Mouse (Mus musculus) liver, embryonic 18 days (tissue): ENCODE data around the gene 1700030K09Rik. TPM values are rescaled to one million over a fixed set of nuclear protein-coding genes. Genes with fewer than 3 reads are reported as not detected.

ENCODE experiments used
- polyA plus RNA-seq: library from polyadenylated mRNA; depleted of rRNA; stranded (reverse); fragments of >200 nt; gene quantifications from 2 replicates; pipeline ENCODE4 v1.2.3, GENCODE M21; 2012; rRNA removed

1700030K09Rik gene
- 2.4 and 2.5 TPM in 2 replicates for polyA plus RNA-seq

DNA sequence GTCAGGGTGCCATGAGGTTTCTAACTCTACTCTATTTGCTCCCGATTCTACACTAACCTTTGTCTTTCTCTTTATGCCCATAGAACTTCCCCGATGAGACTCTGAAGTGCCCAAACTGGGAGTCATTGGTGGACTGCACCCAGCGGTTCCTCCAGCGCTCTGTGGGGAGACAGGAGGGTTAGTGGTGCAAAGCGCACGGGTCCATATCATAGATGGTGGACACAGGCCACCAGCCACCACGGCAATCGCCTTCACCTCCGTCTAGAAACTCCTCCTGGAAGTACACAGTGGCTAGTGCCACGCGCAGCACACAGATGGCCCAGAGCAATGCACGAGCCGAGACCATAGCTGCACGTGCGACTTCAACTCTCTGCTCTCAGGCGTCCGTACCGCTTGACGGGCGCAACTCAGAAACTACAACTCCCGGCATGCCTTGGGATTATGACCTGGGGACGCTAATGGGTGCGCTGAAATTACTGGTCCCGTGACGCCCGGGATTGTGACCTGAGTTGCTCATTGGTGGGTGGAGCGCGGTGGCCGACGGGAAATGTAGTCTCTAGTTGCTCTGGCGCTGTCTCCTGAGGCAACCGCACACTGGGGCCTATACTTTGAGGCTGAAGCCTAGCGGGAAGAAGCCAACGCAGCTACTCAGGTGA is at the start of gene 1700030K09Rik, which contains the start of gene Calr3:
TSS of gene 1700030K09Rik (plus strand) at position 543 of the 656 bp plus-strand sequence.
TSS of gene Calr3 (minus strand) at position 533 of the 656 bp plus-strand sequence.

DNA sequence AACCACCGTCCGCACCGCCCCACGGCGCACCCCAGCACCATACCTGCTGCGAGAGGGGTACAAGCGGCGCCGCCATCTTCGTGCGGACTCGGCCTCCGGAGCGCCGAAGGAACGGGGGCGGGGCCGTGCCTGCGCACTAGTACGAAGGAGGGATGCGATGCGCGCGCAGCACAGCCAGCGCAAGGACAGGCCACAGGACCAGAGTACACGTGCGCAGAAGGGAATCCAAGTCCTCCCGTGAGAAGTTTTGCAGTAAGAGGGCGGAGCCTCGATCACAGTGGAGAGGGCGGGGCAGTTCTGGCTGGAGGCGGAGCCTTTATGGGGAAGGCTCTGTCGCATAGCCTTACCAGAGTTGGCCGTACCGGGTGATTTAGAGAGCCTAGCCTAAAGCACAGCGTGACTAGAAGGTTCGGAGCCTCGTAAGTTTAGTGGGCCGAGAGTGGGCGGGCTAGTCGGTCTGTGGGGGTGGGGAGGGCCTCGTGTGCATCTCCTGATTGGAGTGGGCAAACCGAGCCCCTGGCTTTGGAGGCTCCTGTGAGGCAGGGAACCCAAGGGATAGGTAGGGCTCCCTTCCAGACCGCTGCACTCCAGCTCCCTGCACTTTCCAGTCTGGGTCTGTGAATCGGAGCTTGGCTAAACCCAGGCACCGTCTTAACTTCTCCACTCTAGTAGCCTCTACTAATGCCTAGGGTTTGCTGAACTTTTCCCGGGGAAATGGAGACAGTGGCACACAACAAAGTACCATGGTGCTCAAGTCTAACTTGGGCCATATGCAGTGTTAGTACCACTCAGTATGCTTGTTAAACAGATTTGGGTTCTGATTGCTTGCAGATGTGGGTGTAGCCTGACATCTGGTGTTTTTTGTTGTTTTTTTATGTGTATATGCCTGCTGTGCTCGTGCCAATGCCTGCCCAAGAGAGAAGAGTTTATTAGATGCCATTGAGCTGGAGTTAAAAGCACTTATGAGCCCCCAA is 22.0 kb upstream of the 1700030K09Rik start, which contains the start of gene Eps15l1:
TSS of gene Eps15l1 (minus strand) at position 99 of the 974 bp plus-strand sequence.

DNA sequence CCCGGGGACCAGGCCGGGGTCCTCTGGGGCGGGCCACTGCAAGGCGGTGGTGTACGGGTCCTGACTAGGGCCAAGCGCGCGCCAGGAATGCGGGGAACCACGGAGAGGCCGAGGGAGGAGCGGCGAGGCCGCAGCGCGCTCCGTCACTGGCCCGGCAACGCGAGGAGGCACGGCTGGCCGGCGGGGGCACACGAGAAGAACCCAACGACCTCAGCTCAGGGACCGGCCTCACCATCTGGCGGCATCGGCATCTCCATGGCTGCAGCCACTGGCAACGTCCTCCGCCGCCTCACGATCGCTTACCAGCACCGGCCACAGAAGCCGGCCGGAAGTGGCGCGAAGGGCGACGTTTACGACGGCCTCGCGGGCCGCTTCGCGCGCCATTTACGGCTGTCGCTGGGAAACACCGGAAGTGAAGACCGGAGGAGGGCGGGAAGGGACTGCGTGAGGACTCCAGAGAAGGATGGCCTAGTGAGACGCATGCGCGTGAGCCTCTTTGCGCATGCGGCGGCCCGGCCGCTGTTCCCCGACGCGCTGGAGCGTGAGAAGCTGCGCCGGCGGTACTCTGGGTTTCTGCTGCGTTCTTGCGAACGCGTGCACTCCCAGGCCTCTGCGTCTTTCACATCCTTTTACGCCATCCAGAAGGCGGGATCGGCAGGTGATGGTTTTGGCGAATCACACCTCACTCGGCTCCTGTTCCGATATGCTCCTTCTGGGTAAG is 31.3 kb downstream of the 1700030K09Rik start, which contains the start of gene Cherp:
TSS of gene Cherp (minus strand) at position 401 of the 721 bp plus-strand sequence.

DNA sequence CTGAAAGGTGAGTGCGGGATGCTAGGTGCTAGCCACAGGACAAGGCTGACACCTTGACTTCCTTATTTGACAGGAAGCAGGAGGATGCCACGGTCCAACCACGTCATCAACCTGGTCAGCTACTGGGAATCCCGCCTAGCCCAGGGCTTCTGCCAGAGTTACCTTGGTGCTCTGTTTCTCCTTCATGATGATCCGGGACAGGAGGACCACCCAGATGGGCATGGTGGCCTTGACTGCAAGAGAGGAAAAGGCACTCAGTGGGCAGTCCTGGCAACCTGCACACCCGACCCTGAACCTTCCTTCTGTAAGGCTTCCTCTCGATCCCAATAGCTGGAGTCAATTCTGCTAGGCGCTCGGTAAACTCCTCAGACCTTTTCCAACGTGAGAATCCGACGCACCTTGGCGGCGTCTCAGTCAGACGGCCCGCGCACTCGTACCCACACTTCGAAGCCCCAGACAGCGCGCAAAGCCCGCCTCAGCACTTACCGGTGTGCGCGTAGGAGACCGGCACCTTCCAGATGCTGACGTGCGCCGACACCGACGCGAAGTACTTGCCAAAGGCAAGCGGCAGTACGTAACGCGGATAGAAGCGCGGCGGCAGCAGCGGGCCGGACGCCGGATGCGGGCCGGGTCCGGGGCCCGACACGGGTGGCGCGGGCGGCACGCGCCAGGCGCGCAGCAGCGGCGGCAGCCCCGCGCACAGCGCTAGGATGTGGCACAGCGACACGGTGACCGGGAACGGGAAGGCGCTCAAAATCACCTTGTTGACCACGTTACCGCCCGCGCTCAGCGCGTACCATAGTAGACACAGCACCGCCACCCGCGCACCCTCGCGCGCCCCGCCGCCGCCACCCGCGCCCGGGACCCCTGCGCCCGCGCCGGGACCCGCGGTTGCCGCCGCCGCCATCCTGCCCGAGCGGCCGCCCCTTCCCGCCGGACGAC is 48.3 kb downstream of the 1700030K09Rik start, which contains the start of gene Slc35e1:
TSS of gene Slc35e1 (minus strand) at position 935 of the 942 bp plus-strand sequence.

Other genes with a start within 250 kb of the 1700030K09Rik start
- gene Cib3, start 231.0 kb upstream of the 1700030K09Rik start, polyA plus RNA-seq: 0.03 TPM in 1 of 2 replicates, not detected in the other
- gene Gm11034, start 230.2 kb upstream of the 1700030K09Rik start, polyA plus RNA-seq: not detected in 2 replicates
- 28.3 and 28.8 TPM in 2 replicates for gene Fam32a, start 224.2 kb upstream of the 1700030K09Rik start, polyA plus RNA-seq
- gene Ap1m1, start 203.9 kb upstream of the 1700030K09Rik start, polyA plus RNA-seq: 33.5 and 36.0 TPM in 2 replicates
- gene Gm10282, start 138.6 kb upstream of the 1700030K09Rik start, polyA plus RNA-seq: 5.7 and 6.6 TPM in 2 replicates
- 4.9 and 5.6 TPM in 2 replicates for gene Klf2, start 124.8 kb upstream of the 1700030K09Rik start, polyA plus RNA-seq
- gene Eps15l1, start 22.4 kb upstream of the 1700030K09Rik start, polyA plus RNA-seq: 16.9 and 20.9 TPM in 2 replicates
- 0.22 and 0.32 TPM in 2 replicates for gene Calr3, start within 50 bp of the 1700030K09Rik start, polyA plus RNA-seq
- gene Cherp, start 31.3 kb downstream of the 1700030K09Rik start, polyA plus RNA-seq: 13.3 and 15.6 TPM in 2 replicates
- gene Slc35e1, start 48.7 kb downstream of the 1700030K09Rik start, polyA plus RNA-seq: 9.6 and 10.1 TPM in 2 replicates
- gene Med26, start 104.4 kb downstream of the 1700030K09Rik start, polyA plus RNA-seq: 3.5 and 4.8 TPM in 2 replicates
- gene Smim7, start 127.2 kb downstream of the 1700030K09Rik start, polyA plus RNA-seq: 19.6 and 22.6 TPM in 2 replicates
- 2.1 and 2.2 TPM in 2 replicates for gene Tmem38a, start 128.2 kb downstream of the 1700030K09Rik start, polyA plus RNA-seq
- 0.01 TPM in 2 replicates for gene Nwd1, start 202.8 kb downstream of the 1700030K09Rik start, polyA plus RNA-seq